Mouse (Mus musculus): Measurements from ENCODE around the gene Adamtsl1. TPM values are rescaled to one million over a fixed set of nuclear protein-coding genes. Genes with fewer than 3 reads are reported as not detected.

Adamtsl1 gene
- total and polyA plus RNA-seq, 3 experiments: 0.05 TPM; not detected in 2

GRCm38 (mm10) chr4:86108325-86108724 is 594.4 kb downstream of the Adamtsl1 start:
- DNase-seq (ENCODE audit: low spot score): no peak
- TF ChIP-seq TAL1 (conservative IDR thresholded peaks at IDR 0.05; ENCODE audit: low read depth, low read length) (no peak), GATA1 (IDR thresholded peaks at IDR 0.05; ENCODE audit: borderline replicate concordance, low read length) (no peak), GATA2 (IDR thresholded peaks at IDR 0.05; ENCODE audit: borderline replicate concordance, low read depth, low read length) (no peak), POLR2AphosphoS5 (IDR thresholded peaks at IDR 0.05; ENCODE audit: insufficient replicate concordance, low read depth, low read length) (no peak), CTCF (IDR thresholded peaks at IDR 0.05; ENCODE audit: low read depth, low read length) (no peak)
- no peak for ATAC-seq (ENCODE audit: extremely low read depth, insufficient number of reproducible peaks, low FRiP score, poor library complexity, severe bottlenecking)
- H3K36me3 ChIP-seq (replicated peaks): no peaks in the 10 kb centered on the region
- H3K27me3 ChIP-seq (ENCODE audit: insufficient read depth, low read length): peaks cover 2% of the 10 kb centered on the region; the same call in 1 of the 2 replicates
- H3K4me1 ChIP-seq (ENCODE audit: insufficient read depth, low read depth, low read length): no peaks in the 10 kb centered on the region
- H3K9me3 ChIP-seq (replicated peaks): no peaks in the 10 kb centered on the region
- no peak overlapping the region for H3K4me3 ChIP-seq (ENCODE audit: low read depth, low read length)

- H3K4me3 ChIP-seq (ENCODE audit: low read depth, low read length): no peak overlapping the region
- DNase-seq (ENCODE audit: low spot score) (no peak), ATAC-seq (ENCODE audit: extremely low read depth, insufficient number of reproducible peaks, low FRiP score, poor library complexity, severe bottlenecking) (no peak)
- no peaks in the 10 kb centered on the region for H3K4me1 ChIP-seq (ENCODE audit: insufficient read depth, low read depth, low read length)
- no peaks in the 10 kb centered on the region for H3K9me3 ChIP-seq (replicated peaks)
- H3K27me3 ChIP-seq (ENCODE audit: insufficient read depth, low read length): no peaks in the 10 kb centered on the region
- TF ChIP-seq GATA1 (IDR thresholded peaks at IDR 0.05; ENCODE audit: borderline replicate concordance, low read length) (no peak), CTCF (IDR thresholded peaks at IDR 0.05; ENCODE audit: low read depth, low read length) (no peak)
- H3K36me3 ChIP-seq (replicated peaks): no peaks in the 10 kb centered on the region
Measured at GRCm38 (mm10) chr4:86119067-86119466, 605.1 kb downstream of the Adamtsl1 start.

GRCm38 (mm10) chr4:86122431-86122830 is 608.5 kb downstream of the Adamtsl1 start:
- Histone ChIP-seq H3K4me3 (ENCODE audit: low read depth, low read length) (no peak overlapping the region), H3K27me3 (ENCODE audit: insufficient read depth, low read length) (no peaks in the 10 kb centered on the region), H3K9me3 (replicated peaks) (no peaks in the 10 kb centered on the region), H3K36me3 (replicated peaks) (no peaks in the 10 kb centered on the region), H3K4me1 (ENCODE audit: insufficient read depth, low read depth, low read length) (no peaks in the 10 kb centered on the region)
- TF ChIP-seq GATA1 (IDR thresholded peaks at IDR 0.05; ENCODE audit: borderline replicate concordance, low read length) (no peak), POLR2AphosphoS5 (IDR thresholded peaks at IDR 0.05; ENCODE audit: insufficient replicate concordance, low read depth, low read length) (no peak), CTCF (IDR thresholded peaks at IDR 0.05; ENCODE audit: low read depth, low read length) (no peak), GATA2 (IDR thresholded peaks at IDR 0.05; ENCODE audit: borderline replicate concordance, low read depth, low read length) (no peak)
- DNase-seq (ENCODE audit: low spot score) (no peak), ATAC-seq (ENCODE audit: extremely low read depth, insufficient number of reproducible peaks, low FRiP score, poor library complexity, severe bottlenecking) (no peak)

GRCm38 (mm10) chr4:86124374-86124773 is 610.4 kb downstream of the Adamtsl1 start:
- no peak overlapping the region for H3K4me3 ChIP-seq (ENCODE audit: low read depth, low read length)
- TF ChIP-seq POLR2AphosphoS5 (IDR thresholded peaks at IDR 0.05; ENCODE audit: insufficient replicate concordance, low read depth, low read length) (no peak), GATA1 (IDR thresholded peaks at IDR 0.05; ENCODE audit: borderline replicate concordance, low read length) (no peak), CTCF (IDR thresholded peaks at IDR 0.05; ENCODE audit: low read depth, low read length) (no peak), TAL1 (conservative IDR thresholded peaks at IDR 0.05; ENCODE audit: low read depth, low read length) (no peak), GATA2 (IDR thresholded peaks at IDR 0.05; ENCODE audit: borderline replicate concordance, low read depth, low read length) (no peak)
- ATAC-seq (ENCODE audit: extremely low read depth, insufficient number of reproducible peaks, low FRiP score, poor library complexity, severe bottlenecking): no peak
- no peaks in the 10 kb centered on the region for H3K36me3 ChIP-seq (replicated peaks)
- H3K4me1 ChIP-seq (ENCODE audit: insufficient read depth, low read depth, low read length): no peaks in the 10 kb centered on the region
- no peaks in the 10 kb centered on the region for H3K27me3 ChIP-seq (ENCODE audit: insufficient read depth, low read length)
- no peaks in the 10 kb centered on the region for H3K9me3 ChIP-seq (replicated peaks)
- no peak for DNase-seq (ENCODE audit: low spot score)

- H3K4me3 ChIP-seq (ENCODE audit: low read depth, low read length): no peak overlapping the region
- ATAC-seq (ENCODE audit: extremely low read depth, insufficient number of reproducible peaks, low FRiP score, poor library complexity, severe bottlenecking) (no peak), DNase-seq (ENCODE audit: low spot score) (no peak)
- H3K27me3 ChIP-seq (ENCODE audit: insufficient read depth, low read length): no peaks in the 10 kb centered on the region
- H3K9me3 ChIP-seq (replicated peaks): no peaks in the 10 kb centered on the region
- H3K36me3 ChIP-seq (replicated peaks): no peaks in the 10 kb centered on the region
- TF ChIP-seq POLR2AphosphoS5 (IDR thresholded peaks at IDR 0.05; ENCODE audit: insufficient replicate concordance, low read depth, low read length) (no peak), GATA2 (IDR thresholded peaks at IDR 0.05; ENCODE audit: borderline replicate concordance, low read depth, low read length) (no peak), GATA1 (IDR thresholded peaks at IDR 0.05; ENCODE audit: borderline replicate concordance, low read length) (no peak), CTCF (IDR thresholded peaks at IDR 0.05; ENCODE audit: low read depth, low read length) (no peak), TAL1 (conservative IDR thresholded peaks at IDR 0.05; ENCODE audit: low read depth, low read length) (no peak)
- no peaks in the 10 kb centered on the region for H3K4me1 ChIP-seq (ENCODE audit: insufficient read depth, low read depth, low read length)
Measured at GRCm38 (mm10) chr4:86126636-86127035, 612.7 kb downstream of the Adamtsl1 start.

- DNase-seq (ENCODE audit: low spot score): no peak
- no peaks in the 10 kb centered on the region for H3K27me3 ChIP-seq (ENCODE audit: insufficient read depth, low read length)
- H3K4me1 ChIP-seq (ENCODE audit: insufficient read depth, low read depth, low read length): no peaks in the 10 kb centered on the region
- no peak for ATAC-seq (ENCODE audit: extremely low read depth, insufficient number of reproducible peaks, low FRiP score, poor library complexity, severe bottlenecking)
- H3K36me3 ChIP-seq (replicated peaks): no peaks in the 10 kb centered on the region
- TF ChIP-seq POLR2AphosphoS5 (IDR thresholded peaks at IDR 0.05; ENCODE audit: insufficient replicate concordance, low read depth, low read length) (no peak), GATA1 (IDR thresholded peaks at IDR 0.05; ENCODE audit: borderline replicate concordance, low read length) (no peak), TAL1 (conservative IDR thresholded peaks at IDR 0.05; ENCODE audit: low read depth, low read length) (no peak), GATA2 (IDR thresholded peaks at IDR 0.05; ENCODE audit: borderline replicate concordance, low read depth, low read length) (no peak), CTCF (IDR thresholded peaks at IDR 0.05; ENCODE audit: low read depth, low read length) (no peak)
- no peak overlapping the region for H3K4me3 ChIP-seq (ENCODE audit: low read depth, low read length)
- no peaks in the 10 kb centered on the region for H3K9me3 ChIP-seq (replicated peaks)
Measured at GRCm38 (mm10) chr4:86158551-86158950, 644.6 kb downstream of the Adamtsl1 start.

- DNase-seq (ENCODE audit: low spot score) (no peak), ATAC-seq (ENCODE audit: extremely low read depth, insufficient number of reproducible peaks, low FRiP score, poor library complexity, severe bottlenecking) (no peak)
- no peak overlapping the region for H3K4me3 ChIP-seq (ENCODE audit: low read depth, low read length)
- no peaks in the 10 kb centered on the region for H3K9me3 ChIP-seq (replicated peaks)
- TF ChIP-seq CTCF (IDR thresholded peaks at IDR 0.05; ENCODE audit: low read depth, low read length) (no peak), GATA2 (IDR thresholded peaks at IDR 0.05; ENCODE audit: borderline replicate concordance, low read depth, low read length) (no peak), TAL1 (conservative IDR thresholded peaks at IDR 0.05; ENCODE audit: low read depth, low read length) (no peak), POLR2AphosphoS5 (IDR thresholded peaks at IDR 0.05; ENCODE audit: insufficient replicate concordance, low read depth, low read length) (no peak), GATA1 (IDR thresholded peaks at IDR 0.05; ENCODE audit: borderline replicate concordance, low read length) (no peak)
- H3K36me3 ChIP-seq (replicated peaks): no peaks in the 10 kb centered on the region
- H3K4me1 ChIP-seq (ENCODE audit: insufficient read depth, low read depth, low read length): no peaks in the 10 kb centered on the region
- no peaks in the 10 kb centered on the region for H3K27me3 ChIP-seq (ENCODE audit: insufficient read depth, low read length)
Measured at GRCm38 (mm10) chr4:86159362-86159761, 645.4 kb downstream of the Adamtsl1 start.

Measured in G1E (cell line).